Mouse (Mus musculus) kidney, postnatal 0 days (tissue): ENCODE data around the gene Map3k12. TPM values are rescaled to one million over a fixed set of nuclear protein-coding genes. Genes with fewer than 3 reads are reported as not detected.
A peak's percentile ranks its signal among the peaks of the same experiment; 100 is the strongest.

Experiments used
- ATAC-seq: fragments of 200-750 bp; cut with Nextera tagmentation; replicated peaks from 2 replicates; pipeline ENCODE4 v1.8.0; 2017; ENCODE audit warnings: low read depth, moderate number of reproducible peaks, moderate TSS enrichment, moderate library complexity; ENCODE audit not compliant: low FRiP score
- DNase-seq: peaks from one replicate; pipeline ENCODE4 v3.0.0-alpha.2; 2016; ENCODE audit warnings: low spot score
- H3K27ac ChIP-seq: fragments of 300-500 bp; sonication (generic); 2 replicates; pipeline ENCODE4 v1.5.1; 2014; ENCODE audit warnings: mild to moderate bottlenecking
- H3K27me3 ChIP-seq: fragments of 300-500 bp; sonication (generic); 2 replicates; pipeline ENCODE4 v1.6.1; 2014; ENCODE audit warnings: low read length, mixed read lengths; ENCODE audit not compliant: insufficient read depth
- H3K36me3 ChIP-seq: fragments of 300-500 bp; sonication (generic); 2 replicates; pipeline ENCODE4 v1.6.1; 2014; ENCODE audit warnings: low read length, mixed read lengths; ENCODE audit not compliant: insufficient read depth
- H3K4me1 ChIP-seq: fragments of 300-500 bp; sonication (generic); replicated peaks from 2 replicates; pipeline ENCODE4 v1.6.1; 2014; ENCODE audit warnings: antibody characterized with exemption, low read length, mixed read lengths; ENCODE audit not compliant: insufficient read depth
- H3K4me2 ChIP-seq: fragments of 300-500 bp; sonication (generic); 2 replicates; pipeline ENCODE4 v1.6.1; 2014; ENCODE audit warnings: mild to moderate bottlenecking, low read length, moderate library complexity, mixed read lengths
- H3K4me3 ChIP-seq: fragments of 300-500 bp; sonication (generic); replicated peaks from 2 replicates; pipeline ENCODE4 v1.5.1; 2014; ENCODE audit warnings: low read depth, low read length
- H3K9ac ChIP-seq: fragments of 300-500 bp; sonication (generic); 2 replicates; pipeline ENCODE4 v1.6.1; 2014; ENCODE audit warnings: low read depth, low read length
- H3K9me3 ChIP-seq: fragments of 300-500 bp; sonication (generic); replicated peaks from 2 replicates; pipeline ENCODE4 v1.6.1; 2016; ENCODE audit warnings: low read length, inconsistent platforms, mixed read lengths
- CTCF ChIP-seq: IDR thresholded peaks from 2 replicates; pipeline ENCODE4 v1.5.1; 2016; ENCODE audit warnings: antibody characterized with exemption, low read depth, mild to moderate bottlenecking, moderate library complexity
- WGBS: fragments of 180-500 bp; shearing (Covaris S2); extraction: QIAGEN DNeasy Blood & Tissue Kit; methylation state at CpG from one replicate; pipeline ENCODE4 v1.1.7; 2014; 5-methylcytosine and 5-hydroxymethylcytosine counted together
- polyA plus RNA-seq: library from polyadenylated mRNA; unstranded; fragments of >200 nt; fragmentation: Nextera tagmentation; extraction: Ambion mirVana; gene quantifications from 2 replicates; pipeline ENCODE4 v1.2.1, GENCODE M21; 2015

Map3k12 gene
- polyA plus RNA-seq, result 7.8 and 8.1 TPM in 2 replicates

DNA sequence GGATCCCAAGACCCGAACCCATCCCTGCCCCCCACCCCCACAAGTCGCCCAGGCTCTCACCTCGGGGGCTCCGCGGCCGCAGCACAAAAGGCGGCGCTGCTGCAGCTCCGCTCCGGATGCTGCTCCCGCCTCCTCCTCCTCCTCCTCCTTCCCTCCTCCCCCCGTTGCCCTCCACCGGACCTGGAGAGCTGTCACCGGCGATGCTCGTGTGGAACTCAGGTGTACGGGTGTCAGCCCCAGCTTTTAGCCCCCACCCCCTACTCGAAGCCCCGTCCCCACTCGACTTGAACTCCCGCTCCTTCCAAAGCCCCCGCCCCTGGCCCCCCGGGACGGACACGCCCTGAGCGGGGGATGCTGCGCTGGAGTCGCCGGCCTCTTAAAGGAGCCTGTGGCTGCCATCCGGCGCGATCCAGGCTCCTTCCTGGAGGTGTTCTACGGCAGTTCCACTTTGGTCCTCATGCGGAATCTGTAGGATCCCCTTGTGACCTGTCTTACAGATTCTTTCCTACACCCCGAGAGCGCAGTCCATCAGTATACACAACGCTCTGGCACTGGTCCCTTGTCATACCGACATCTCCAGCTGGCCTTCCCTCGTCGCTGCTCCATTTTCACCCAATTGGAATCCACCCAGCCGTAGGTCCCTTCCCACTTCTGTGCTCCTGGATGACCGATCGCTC lies at the start of gene Map3k12:
Gene Map3k12, minus strand, starts transcription at position 337 of the 677 bp plus-strand sequence.
- TF ChIP-seq CTCF, result no peak
- peak within 1 kb of the TSS; percentile 58 for H3K9ac ChIP-seq
- H3K36me3 ChIP-seq, result no peaks in the 10 kb centered on the region
- peak within 1 kb of the TSS; percentile 79 for H3K27ac ChIP-seq
- ATAC-seq, result no peak
- H3K4me3 ChIP-seq, result peak within 1 kb of the TSS; percentile 67
- H3K9me3 ChIP-seq, result no peaks in the 10 kb centered on the region
- peak; percentile 80 for DNase-seq
- H3K4me1 ChIP-seq, result peaks cover 24% of the 10 kb centered on the region
- WGBS, result 0% methylated on average over 42 of the region's 43 CpGs
- H3K27me3 ChIP-seq, result no peaks in the 10 kb centered on the region
- peak within 1 kb of the TSS; percentile 84 for H3K4me2 ChIP-seq

DNA sequence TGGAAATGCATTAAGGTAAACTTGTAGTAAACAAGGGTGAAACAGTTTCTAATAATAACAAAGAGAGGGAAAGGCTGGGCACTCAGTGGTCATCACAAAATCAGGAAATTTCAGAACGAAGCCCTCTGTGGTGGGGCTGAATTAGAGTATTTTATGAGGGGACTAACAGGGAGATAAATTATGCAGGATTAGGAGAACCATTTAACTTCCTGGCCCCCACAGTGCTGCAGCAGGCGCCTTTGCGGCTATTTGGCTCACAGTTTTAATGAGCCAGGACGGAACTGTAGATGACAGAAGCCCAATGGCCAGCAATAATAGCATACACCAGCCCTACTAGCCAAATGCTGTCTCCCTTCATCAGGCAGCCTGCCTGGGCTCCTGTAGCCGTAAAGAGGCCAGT lies 46.8 kb upstream of the Map3k12 start:
- Histone ChIP-seq H3K4me1 (no peaks in the 10 kb centered on the region), H3K9me3 (no peaks in the 10 kb centered on the region), H3K4me2 (no peak overlapping the region), H3K36me3 (peaks cover 11% of the 10 kb centered on the region), H3K4me3 (no peak overlapping the region), H3K27me3 (no peaks in the 10 kb centered on the region), H3K9ac (no peak overlapping the region), H3K27ac (no peak overlapping the region)
- WGBS, result 77% methylated on average over 5 of the region's 5 CpGs
- no peak for TF ChIP-seq CTCF
- DNase-seq, result no peak
- no peak for ATAC-seq

DNA sequence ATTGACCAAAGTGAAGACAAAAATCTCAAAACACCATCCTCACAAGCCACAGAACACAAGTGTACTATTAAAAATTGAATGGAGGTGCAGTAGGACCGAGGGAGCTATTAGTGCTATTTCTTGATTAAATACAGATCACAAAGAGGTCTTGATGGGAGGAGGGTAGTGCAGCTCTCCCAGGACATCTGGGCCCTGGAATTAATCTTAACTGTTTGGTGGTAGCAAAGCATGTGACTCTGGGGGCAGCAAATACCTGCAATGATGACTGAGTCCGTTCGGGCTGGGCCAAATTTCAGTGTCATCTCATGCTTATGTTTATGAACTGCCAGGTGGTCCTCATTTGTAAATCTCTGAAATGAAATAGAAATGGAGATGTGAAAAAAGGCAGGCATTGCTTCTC lies 46.2 kb upstream of the Map3k12 start:
- H3K27ac ChIP-seq, result no peak overlapping the region
- ATAC-seq (no peak), DNase-seq (no peak)
- H3K4me1 ChIP-seq, result no peaks in the 10 kb centered on the region
- TF ChIP-seq CTCF, result no peak
- H3K4me3 ChIP-seq, result no peak overlapping the region
- H3K9me3 ChIP-seq, result no peaks in the 10 kb centered on the region
- H3K36me3 ChIP-seq, result peaks cover 11% of the 10 kb centered on the region
- no peak overlapping the region for H3K4me2 ChIP-seq
- no peaks in the 10 kb centered on the region for H3K27me3 ChIP-seq
- WGBS, result 90% methylated on average over 3 of the region's 3 CpGs
- no peak overlapping the region for H3K9ac ChIP-seq

DNA sequence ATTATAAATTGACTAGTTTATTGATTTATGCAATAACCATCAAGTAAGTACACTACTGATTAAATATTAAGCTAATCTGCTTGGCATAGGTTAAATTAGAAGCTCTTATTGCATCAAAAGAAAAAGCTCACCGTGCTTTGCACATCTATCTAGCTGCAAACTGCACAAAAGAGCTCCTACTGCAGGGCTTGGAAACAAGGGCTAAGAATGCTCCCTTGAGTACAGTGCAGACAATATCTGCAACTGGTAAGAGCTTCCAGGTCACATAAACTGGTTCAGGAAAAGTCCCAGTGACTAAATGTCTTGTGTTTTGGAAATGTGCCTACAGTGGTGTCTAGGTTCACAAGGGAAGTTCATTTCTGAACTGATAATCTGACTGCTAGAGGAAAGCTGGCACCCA lies 45.6 kb upstream of the Map3k12 start:
- no peak overlapping the region for H3K9ac ChIP-seq
- no peaks in the 10 kb centered on the region for H3K27me3 ChIP-seq
- no peaks in the 10 kb centered on the region for H3K9me3 ChIP-seq
- peaks cover 11% of the 10 kb centered on the region for H3K36me3 ChIP-seq
- no peaks in the 10 kb centered on the region for H3K4me1 ChIP-seq
- DNase-seq (no peak), ATAC-seq (no peak)
- H3K27ac ChIP-seq, result no peak overlapping the region
- WGBS, result 87% methylated on average over 1 of the region's 1 CpGs
- no peak overlapping the region for H3K4me2 ChIP-seq
- no peak overlapping the region for H3K4me3 ChIP-seq
- no peak for TF ChIP-seq CTCF

DNA sequence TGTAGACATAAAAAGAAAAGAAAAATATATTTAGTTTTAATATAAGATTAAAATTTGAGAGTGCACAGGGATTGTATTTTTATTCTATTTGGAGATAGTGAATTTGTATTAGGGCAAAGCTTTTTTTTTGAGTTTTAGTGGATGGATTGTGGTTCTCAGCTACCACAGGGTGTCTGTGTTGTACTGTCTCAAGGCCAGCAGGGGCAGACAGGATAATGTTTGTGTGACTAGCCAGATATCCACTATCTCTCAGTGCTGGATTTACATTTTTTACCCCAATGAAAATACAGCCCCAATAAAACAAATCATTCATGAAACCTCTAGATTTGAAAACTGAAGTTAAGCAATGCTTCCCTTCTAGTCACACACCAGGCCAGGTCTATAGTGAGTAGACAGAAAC lies 40.7 kb upstream of the Map3k12 start:
- TF ChIP-seq CTCF, result peak; percentile 51
- H3K27ac ChIP-seq, result no peak overlapping the region
- DNase-seq, result peak; percentile 34
- H3K4me2 ChIP-seq, result no peak overlapping the region
- ATAC-seq, result no peak
- no peaks in the 10 kb centered on the region for H3K9me3 ChIP-seq
- H3K36me3 ChIP-seq, result peaks cover 24% of the 10 kb centered on the region
- H3K4me3 ChIP-seq, result no peak overlapping the region
- H3K27me3 ChIP-seq, result no peaks in the 10 kb centered on the region
- no peaks in the 10 kb centered on the region for H3K4me1 ChIP-seq
- no peak overlapping the region for H3K9ac ChIP-seq

DNA sequence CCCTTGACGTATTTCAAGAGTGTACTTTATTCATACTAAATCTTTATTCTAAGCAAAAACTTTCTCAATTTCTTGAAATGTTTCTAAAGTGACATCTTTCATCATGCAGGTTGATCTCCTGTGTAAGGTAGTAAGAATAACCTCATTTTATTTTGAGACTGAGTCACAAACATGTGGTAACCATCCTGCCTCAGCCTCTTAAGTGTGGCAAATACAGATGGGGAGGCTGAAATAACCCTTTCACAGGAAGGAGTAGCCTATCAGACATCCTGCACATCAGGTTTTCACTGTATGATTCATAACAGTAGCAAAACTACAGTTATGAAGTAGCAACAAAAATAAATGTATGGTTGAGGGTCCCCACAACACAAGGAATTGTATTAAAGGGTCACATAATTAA lies 38.7 kb upstream of the Map3k12 start:
- no peaks in the 10 kb centered on the region for H3K4me1 ChIP-seq

DNA sequence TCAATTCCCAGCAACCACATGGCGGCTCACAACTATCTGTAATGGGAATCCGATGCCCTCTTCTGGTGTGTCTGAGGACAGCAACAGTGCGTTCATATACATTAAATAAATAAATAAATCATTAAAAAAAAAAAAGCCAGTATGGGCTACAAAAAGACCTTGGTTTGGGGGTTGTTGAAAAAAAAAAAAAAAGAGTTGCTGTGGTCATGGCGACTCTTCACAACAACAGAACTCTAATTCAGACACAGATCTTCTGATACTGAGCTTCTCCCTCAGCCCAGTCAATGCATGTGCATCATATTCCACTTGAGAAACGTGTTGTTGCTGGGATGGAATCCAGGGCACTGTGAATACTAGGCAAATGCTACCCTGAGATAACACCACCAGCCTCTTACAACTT lies 35.7 kb upstream of the Map3k12 start:
- Histone ChIP-seq H3K27me3 (no peaks in the 10 kb centered on the region), H3K4me2 (no peak overlapping the region), H3K9ac (no peak overlapping the region), H3K27ac (no peak overlapping the region), H3K9me3 (no peaks in the 10 kb centered on the region), H3K4me3 (no peak overlapping the region), H3K36me3 (peaks cover 23% of the 10 kb centered on the region), H3K4me1 (no peaks in the 10 kb centered on the region)
- TF ChIP-seq CTCF, result no peak
- WGBS, result 97% methylated on average over 5 of the region's 5 CpGs
- ATAC-seq (no peak), DNase-seq (no peak)

More for the DNA sequence above, 38.7 kb upstream of the Map3k12 start:
- ATAC-seq, result no peak
- Histone ChIP-seq H3K27ac (no peak overlapping the region), H3K4me2 (no peak overlapping the region), H3K27me3 (no peaks in the 10 kb centered on the region), H3K36me3 (peaks cover 28% of the 10 kb centered on the region), H3K4me3 (no peak overlapping the region), H3K9ac (no peak overlapping the region), H3K9me3 (no peaks in the 10 kb centered on the region)
- TF ChIP-seq CTCF, result no peak
- WGBS, result 92% methylated on average over 1 of the region's 1 CpGs
- no peak for DNase-seq
